Comparison of ENCODE assay signal across 8 mouse cellular contexts in genomic region chr15:101230995-101231647, GRCm38 (mm10). TPM values are rescaled to one million over a fixed set of nuclear protein-coding genes. Genes with fewer than 3 reads are reported as not detected.
DNase-seq lines count a peak whose midpoint lies in the region; ATAC-seq and TF ChIP-seq lines count a peak whose summit lies in the region.

No protein-coding gene starts in this region.

- no peak for ATAC-seq in heart, postnatal 0 days (ENCODE audit: insufficient read depth, low read depth)
- ATAC-seq in limb, embryonic 14.5 days (ENCODE audit: low FRiP score, low read depth), result no peak

- TF ChIP-seq POLR2A in limb, embryonic 14.5 days (IDR thresholded peaks at IDR 0.05; ENCODE audit: borderline replicate concordance, extremely low read depth, insufficient read depth, insufficient read length), result no peak

- peaks cover 31% of the 10 kb centered on the region for H3K36me3 ChIP-seq in heart, postnatal 0 days (replicated peaks; ENCODE audit: control insufficient read depth, insufficient read depth, low read length)
- H3K36me3 ChIP-seq in limb, embryonic 14.5 days (ENCODE audit: control insufficient read depth, insufficient read depth, low read length), result peaks cover 55% of the 10 kb centered on the region

- TF ChIP-seq CTCF in gastrocnemius, adult 2 months (IDR thresholded peaks at IDR 0.05), result peak; percentile 62
- TF ChIP-seq CTCF in heart, postnatal 0 days (IDR thresholded peaks at IDR 0.05; ENCODE audit: low read depth), result peak; percentile 41; the same call in 1 of the 2 replicates

- no peaks in the 10 kb centered on the region for H3K9me3 ChIP-seq in heart, postnatal 0 days (replicated peaks; ENCODE audit: control insufficient read depth, low read length)
- H3K9me3 ChIP-seq in limb, embryonic 14.5 days (ENCODE audit: control insufficient read depth, low read length), result no peaks in the 10 kb centered on the region

- no peak for TF ChIP-seq EP300 in heart, postnatal 0 days (IDR thresholded peaks at IDR 0.05; ENCODE audit: low read depth)

- H3K4me2 ChIP-seq in heart, postnatal 0 days (ENCODE audit: low read depth, low read length), result peak overlapping the region; percentile 42
- peak overlapping the region; percentile 15; the same call in 1 of the 2 replicates for H3K4me2 ChIP-seq in limb, embryonic 14.5 days (replicated peaks; ENCODE audit: low read depth, low read length, severe bottlenecking)

- no peak for DNase-seq in gastrocnemius, adult 2 months
- no peak for DNase-seq in gastrocnemius, adult 8-10 months (ENCODE audit: low spot score in 2 of 2)
- peak; percentile 46 for DNase-seq in adipocyte (ENCODE audit: low spot score)
- no peak for DNase-seq in heart, postnatal 0 days (ENCODE audit: low spot score)
- DNase-seq in limb, embryonic 14.5 days (ENCODE audit: low spot score), result no peak
- peak; percentile 84 for DNase-seq in naive thymus-derived CD4-positive, alpha-beta T cell, adult 2 months (ENCODE audit: low read depth)
- no peak for DNase-seq in layer of hippocampus, adult 8-10 months (ENCODE audit: low spot score in 2 of 2)
- DNase-seq in gastrocnemius, postnatal 10 days, result no peak

- no peak overlapping the region for H3K9ac ChIP-seq in heart, postnatal 0 days (replicated peaks; ENCODE audit: low read depth, low read length)
- H3K9ac ChIP-seq in limb, embryonic 14.5 days (ENCODE audit: low read depth, low read length, severe bottlenecking), result 0 out of 2 replicates have a peak overlapping the region, but pooled peaks have one; percentile 12

- H3K27me3 ChIP-seq in heart, postnatal 0 days (ENCODE audit: control insufficient read depth, insufficient read depth, low read length), result no peaks in the 10 kb centered on the region
- no peaks in the 10 kb centered on the region for H3K27me3 ChIP-seq in limb, embryonic 14.5 days (ENCODE audit: control insufficient read depth, insufficient read depth, low read length)

- H3K4me1 ChIP-seq in heart, postnatal 0 days (ENCODE audit: control insufficient read depth, insufficient read depth), result peaks cover 14% of the 10 kb centered on the region
- H3K4me1 ChIP-seq in limb, embryonic 14.5 days (ENCODE audit: control insufficient read depth, insufficient read depth, low read length), result peaks cover 41% of the 10 kb centered on the region

- H3K27ac ChIP-seq in gastrocnemius, adult 2 months, result no peak overlapping the region
- H3K27ac ChIP-seq in heart, postnatal 0 days (ENCODE audit: low read depth), result no peak overlapping the region
- no peak overlapping the region for H3K27ac ChIP-seq in limb, embryonic 14.5 days (replicated peaks; ENCODE audit: low read depth, low read length)

- 79% methylated on average over 23 of the region's 23 CpGs for WGBS in heart, postnatal 0 days
- WGBS in limb, embryonic 14.5 days, result 80% methylated on average over 23 of the region's 23 CpGs

- H3K4me3 ChIP-seq in gastrocnemius, adult 2 months, result no peak overlapping the region
- peak overlapping the region; percentile 23; the same call in 1 of the 2 replicates for H3K4me3 ChIP-seq in heart, postnatal 0 days (ENCODE audit: low read depth, low read length)
- H3K4me3 ChIP-seq in limb, embryonic 14.5 days (replicated peaks; ENCODE audit: low read length), result no peak overlapping the region

- intact Hi-C loops in gastrocnemius, adult 2 months (cut with DNase I), result no loop called here

RNA-seq across cellular contexts. Expression of gene Grasp, which starts 7.1 kb away (rescaled TPM):
- total RNA-seq in gastrocnemius, adult 2 months (2021), result 1 to 10 TPM; 5.8 to 5.9 TPM
- 1 to 10 TPM; 3.0 to 5.4 (median 4.4) TPM for total RNA-seq in gastrocnemius, adult 8-10 months (2022)
- 8.0 and 21.3 TPM in 2 replicates for total RNA-seq in heart, postnatal 0 days (2014; rRNA removed; ENCODE audit: low replicate concordance)
- 2.0 and 2.3 TPM in 2 replicates for polyA plus RNA-seq in heart, postnatal 0 days (2015; fragmentation: Nextera tagmentation; extraction: Ambion mirVana)
- polyA plus RNA-seq in limb, embryonic 14.5 days (2012; rRNA removed), result 20.5 and 25.8 TPM in 2 replicates
- polyA plus RNA-seq in limb, embryonic 14.5 days (2014; fragmentation: Nextera tagmentation; extraction: Ambion mirVana), result 7.4 and 7.5 TPM in 2 replicates
- 10 to 100 TPM; 57.6 to 64.4 (median 61.9) TPM for total RNA-seq in layer of hippocampus, adult 8-10 months (2022)
- 10 to 100 TPM in 1 of 2 experiments, 1 to 10 TPM in 1; 9.0 to 11.5 TPM for total RNA-seq in gastrocnemius, postnatal 10 days (2021)

RNA-seq across cellular contexts. Expression of gene Nr4a1, which starts 22.9 kb away (rescaled TPM):
- total RNA-seq in gastrocnemius, adult 2 months (2021), result 100 to 1,000 TPM; 143 to 146 TPM
- 100 to 1,000 TPM; 114 to 232 (median 117) TPM for total RNA-seq in gastrocnemius, adult 8-10 months (2022)
- total RNA-seq in heart, postnatal 0 days (2014; rRNA removed; ENCODE audit: low replicate concordance), result 40.2 and 56.0 TPM in 2 replicates
- polyA plus RNA-seq in heart, postnatal 0 days (2015; fragmentation: Nextera tagmentation; extraction: Ambion mirVana), result 7.4 and 8.6 TPM in 2 replicates
- 19.6 and 31.2 TPM in 2 replicates for polyA plus RNA-seq in limb, embryonic 14.5 days (2012; rRNA removed)
- 9.9 and 10.5 TPM in 2 replicates for polyA plus RNA-seq in limb, embryonic 14.5 days (2014; fragmentation: Nextera tagmentation; extraction: Ambion mirVana)
- 10 to 100 TPM; 50.3 to 89.6 (median 71.5) TPM for total RNA-seq in layer of hippocampus, adult 8-10 months (2022)
- 10 to 100 TPM; 22.5 to 23.1 TPM for total RNA-seq in gastrocnemius, postnatal 10 days (2021)

RNA-seq across cellular contexts. Expression of gene Atg101, which starts 53.0 kb away (rescaled TPM):
- total RNA-seq in gastrocnemius, adult 2 months (2021), result 10 to 100 TPM; 23.7 to 32.4 TPM
- 10 to 100 TPM; 28.6 to 35.4 (median 31.8) TPM for total RNA-seq in gastrocnemius, adult 8-10 months (2022)
- total RNA-seq in heart, postnatal 0 days (2014; rRNA removed; ENCODE audit: low replicate concordance), result 43.7 and 61.6 TPM in 2 replicates
- 48.6 and 53.4 TPM in 2 replicates for polyA plus RNA-seq in heart, postnatal 0 days (2015; fragmentation: Nextera tagmentation; extraction: Ambion mirVana)
- polyA plus RNA-seq in limb, embryonic 14.5 days (2012; rRNA removed), result 42.9 and 47.2 TPM in 2 replicates
- polyA plus RNA-seq in limb, embryonic 14.5 days (2014; fragmentation: Nextera tagmentation; extraction: Ambion mirVana), result 53.3 and 56.0 TPM in 2 replicates
- 10 to 100 TPM; 43.4 to 48.1 (median 46.1) TPM for total RNA-seq in layer of hippocampus, adult 8-10 months (2022)
- total RNA-seq in gastrocnemius, postnatal 10 days (2021), result 10 to 100 TPM; 24.4 to 27.2 TPM

RNA-seq across cellular contexts. Expression of gene Acvr1b, which starts 57.3 kb away (rescaled TPM):
- total RNA-seq in gastrocnemius, adult 2 months (2021), result 10 to 100 TPM; 26.9 to 30.8 TPM
- total RNA-seq in gastrocnemius, adult 8-10 months (2022), result 10 to 100 TPM; 33.0 to 44.0 (median 39.4) TPM
- total RNA-seq in heart, postnatal 0 days (2014; rRNA removed; ENCODE audit: low replicate concordance), result 22.3 and 25.9 TPM in 2 replicates
- polyA plus RNA-seq in heart, postnatal 0 days (2015; fragmentation: Nextera tagmentation; extraction: Ambion mirVana), result 5.2 and 5.8 TPM in 2 replicates
- 27.2 and 32.8 TPM in 2 replicates for polyA plus RNA-seq in limb, embryonic 14.5 days (2012; rRNA removed)
- polyA plus RNA-seq in limb, embryonic 14.5 days (2014; fragmentation: Nextera tagmentation; extraction: Ambion mirVana), result 12.3 and 12.9 TPM in 2 replicates
- 10 to 100 TPM; 81.2 to 96.0 (median 85.4) TPM for total RNA-seq in layer of hippocampus, adult 8-10 months (2022)
- 10 to 100 TPM; 21.7 to 22.4 TPM for total RNA-seq in gastrocnemius, postnatal 10 days (2021)

Comparison
In these comparisons a context has a peak if more than half of its experiments do, and no peak if none do; other contexts are left out.
1. DNase-seq: peak in adipocyte (single experiment) and naive thymus-derived CD4-positive, alpha-beta T cell, adult 2 months (single experiment); none in gastrocnemius, adult 2 months (single experiment), gastrocnemius, adult 8-10 months (0 of 2), heart, postnatal 0 days (single experiment), limb, embryonic 14.5 days (single experiment), layer of hippocampus, adult 8-10 months (0 of 2) and gastrocnemius, postnatal 10 days (single experiment).